Mouse (Mus musculus) A20 (cell line): ENCODE data around the gene Pms2.

Experiments used
- DNase-seq: peaks from one replicate; pipeline ENCODE4 v3.0.0-alpha.2; 2011; ENCODE audit warnings: low read depth, low spot score

Pms2 gene

DNA sequence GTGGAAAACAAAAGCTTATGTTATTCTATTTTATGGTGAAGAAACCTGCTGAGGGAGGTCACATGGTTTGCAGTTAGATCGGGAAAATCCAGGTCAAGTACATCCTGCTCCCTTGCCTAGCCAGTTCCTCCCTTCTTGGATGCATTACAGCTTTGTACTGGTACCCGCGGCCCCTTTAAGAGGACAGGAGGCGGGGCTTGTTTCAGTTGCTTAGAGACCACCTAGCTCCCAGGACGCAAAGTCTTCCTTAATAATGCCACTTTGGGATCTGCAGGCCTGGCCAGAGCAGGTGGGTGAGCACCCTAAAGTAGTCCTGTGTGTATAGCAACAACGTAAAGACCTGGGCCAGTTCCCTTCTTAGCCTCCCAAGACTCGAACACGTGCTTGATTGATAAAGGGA lies 23.1 kb downstream of the Pms2 start, which contains the start of gene Rsph10b:
Rsph10b (plus strand) TSS at position 205 of the 400 bp plus-strand sequence.
- DNase-seq, result no peak

DNA sequence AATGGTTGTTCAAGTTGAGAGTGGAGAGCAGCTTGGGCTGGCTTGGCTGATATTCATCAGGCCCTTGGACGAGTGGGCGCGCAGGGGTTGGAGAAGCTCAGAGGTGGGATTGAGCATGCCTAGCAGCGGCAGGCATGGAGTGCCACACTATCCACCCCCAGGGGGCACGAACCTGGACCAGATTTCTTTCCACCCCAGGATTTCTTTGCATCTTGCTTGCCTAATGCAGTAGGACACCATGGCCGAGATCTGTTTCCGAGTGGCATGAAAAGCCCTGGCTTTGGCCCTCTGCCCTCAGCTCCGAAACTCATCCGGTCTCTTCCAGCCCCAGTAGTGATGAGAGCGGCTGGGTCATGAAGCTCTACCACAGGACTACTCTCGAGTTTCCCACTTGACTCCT lies 23.6 kb downstream of the Pms2 start:
- DNase-seq, result no peak

GRCm38 (mm10) chr5:143933875-143934274 lies 24.1 kb downstream of the Pms2 start:
- peak; percentile 13 for DNase-seq

DNA sequence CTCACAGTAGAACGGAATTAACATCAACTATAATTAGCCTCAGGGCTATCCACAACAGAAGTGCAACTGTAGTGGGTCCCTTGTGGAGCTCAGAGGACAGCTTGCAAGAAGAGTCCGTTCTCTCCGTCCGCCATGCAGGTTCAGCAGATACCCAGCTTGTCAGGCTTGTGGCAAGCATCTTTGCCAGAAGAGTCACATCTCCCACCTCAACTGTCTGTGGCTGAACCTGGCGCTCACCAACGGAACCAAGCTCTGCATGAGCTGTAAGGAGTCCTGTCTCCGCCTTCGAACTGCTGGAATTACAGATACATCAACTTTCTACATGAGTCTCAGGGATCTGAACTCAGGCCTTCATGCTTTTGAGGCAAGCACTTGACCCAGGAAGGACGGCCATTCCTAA lies 26.4 kb downstream of the Pms2 start:
- no peak for DNase-seq

DNA sequence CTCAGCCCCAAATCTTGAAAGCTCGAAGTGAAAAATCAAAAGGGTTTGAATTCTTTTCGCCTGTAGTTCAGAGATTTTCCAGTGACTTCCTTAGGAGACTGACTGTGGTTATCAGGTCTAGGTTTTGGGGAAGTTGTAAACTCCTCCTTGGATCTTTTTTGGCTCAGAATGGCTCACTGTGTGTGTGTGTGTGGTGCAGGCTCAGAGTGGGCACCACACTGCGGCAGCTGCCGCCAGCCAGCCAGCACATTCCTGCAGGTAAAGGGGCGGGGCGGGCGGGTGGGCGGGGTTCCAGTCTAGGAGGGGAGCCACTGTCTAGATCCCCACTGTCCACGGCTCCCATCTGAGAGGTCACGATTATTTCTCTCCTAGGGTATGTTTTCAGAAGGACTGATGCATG lies 31.8 kb downstream of the Pms2 start:
- no peak for DNase-seq

GRCm38 (mm10) chr5:143943231-143944125 lies 33.7 kb downstream of the Pms2 start:
- DNase-seq, result no peak

GRCm38 (mm10) chr5:143948361-143948760 lies 38.6 kb downstream of the Pms2 start:
- no peak for DNase-seq

DNA sequence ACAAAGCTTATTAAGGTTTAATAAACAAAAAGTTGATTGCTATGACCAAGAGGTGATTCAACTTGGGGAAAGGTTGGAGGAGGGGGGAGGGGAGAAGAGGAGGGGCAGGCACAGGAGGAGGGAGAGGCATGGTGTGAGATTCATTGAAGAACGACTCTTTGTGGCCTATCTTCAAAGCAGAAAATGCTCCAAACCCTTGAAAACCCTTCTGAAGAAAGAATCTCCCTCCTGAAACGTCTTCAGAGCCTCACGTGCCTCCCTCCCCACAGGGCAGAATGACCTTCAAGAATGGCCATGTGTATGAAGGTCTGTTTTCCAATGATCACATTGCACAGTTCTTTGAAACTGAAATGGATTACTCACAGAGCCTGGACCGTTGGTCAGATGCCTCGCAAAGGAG lies 40.3 kb downstream of the Pms2 start:
- no peak for DNase-seq

- no peak for DNase-seq
Observed at GRCm38 (mm10) chr5:143957101-143957500, 47.3 kb downstream of the Pms2 start.

DNA sequence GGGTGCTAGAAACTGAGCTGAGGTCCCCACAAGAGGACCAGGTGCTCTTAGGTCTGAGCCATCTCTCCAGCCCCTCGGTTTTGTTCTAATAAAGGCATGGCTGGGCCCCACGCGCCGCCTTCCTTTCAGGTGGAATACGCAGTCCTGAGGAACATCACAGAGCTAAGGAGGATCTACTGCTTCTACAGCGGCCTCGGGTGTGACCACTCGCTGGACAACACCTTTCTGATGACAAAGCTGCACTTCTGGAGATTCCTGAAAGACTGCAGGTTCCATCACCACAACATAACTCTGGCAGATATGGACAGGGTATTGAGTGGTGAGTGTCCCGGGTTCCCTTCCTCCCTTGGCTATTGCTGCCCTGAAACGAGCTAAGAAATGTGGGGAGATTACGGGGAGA lies 49.8 kb downstream of the Pms2 start:
- no peak for DNase-seq

DNA sequence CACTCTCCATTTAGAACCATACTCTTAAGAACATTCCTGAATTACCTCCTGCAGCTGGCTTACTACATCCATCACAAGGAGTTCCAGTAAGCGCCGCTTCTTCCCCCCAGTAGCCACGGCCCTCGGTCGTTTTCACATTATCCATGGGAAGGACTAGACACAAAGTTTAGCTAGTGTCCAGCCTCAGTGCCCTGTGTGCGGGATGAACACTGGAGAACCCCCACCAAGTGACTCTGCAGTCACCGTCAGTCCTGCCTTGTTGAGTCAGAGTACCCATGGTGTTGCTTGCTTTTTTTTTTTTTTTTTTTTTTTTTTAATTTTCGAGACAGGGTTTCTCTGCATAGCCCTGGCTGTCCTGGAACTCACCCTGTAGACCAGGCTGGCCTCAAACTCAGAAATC lies 51.4 kb downstream of the Pms2 start:
- no peak for DNase-seq

- no peak for DNase-seq
Observed at GRCm38 (mm10) chr5:143965586-143966345, 56.0 kb downstream of the Pms2 start.

DNA sequence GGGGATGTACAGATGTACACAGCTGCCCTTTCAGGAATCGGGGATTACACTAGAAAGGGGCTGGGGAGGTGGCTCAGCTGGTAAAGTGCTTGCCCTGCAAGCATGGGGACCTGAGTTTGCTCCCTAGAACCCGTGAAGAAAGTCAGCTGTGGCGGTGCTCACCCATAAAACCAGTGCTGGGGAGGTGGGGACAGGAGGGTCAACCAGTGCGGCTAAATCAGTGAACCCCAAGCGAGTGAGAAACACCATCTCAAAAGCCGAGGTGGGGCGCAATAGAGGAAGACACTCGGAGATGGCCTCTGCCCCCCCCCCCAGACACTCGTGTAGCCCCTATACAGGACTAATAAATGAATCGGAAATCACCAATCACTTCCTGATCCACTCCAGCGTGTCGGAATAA lies 56.9 kb downstream of the Pms2 start:
- no peak for DNase-seq

- no peak for DNase-seq
Observed at GRCm38 (mm10) chr5:143972628-143973027, 62.9 kb downstream of the Pms2 start.

GRCm38 (mm10) chr5:143974931-143975630 lies 65.3 kb downstream of the Pms2 start:
- DNase-seq, result peak; percentile 71

DNA sequence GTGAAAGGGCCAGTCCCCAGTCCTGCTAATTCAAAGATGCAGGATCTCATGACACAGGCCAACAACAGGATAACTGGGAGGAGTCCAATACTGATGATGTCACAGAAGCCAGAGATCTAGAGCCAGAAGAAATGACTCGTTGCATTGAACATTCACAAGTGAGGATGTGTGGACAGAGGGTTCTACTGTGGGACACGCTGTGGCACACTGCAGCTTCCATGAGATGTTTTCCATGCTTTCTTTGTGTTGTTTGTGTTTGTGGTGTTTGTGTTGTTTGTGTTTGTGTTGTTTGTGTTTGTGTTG lies 65.8 kb downstream of the Pms2 start:
- no peak for DNase-seq

- no peak for DNase-seq
Observed at GRCm38 (mm10) chr5:143976232-143976631, 66.5 kb downstream of the Pms2 start.

DNA sequence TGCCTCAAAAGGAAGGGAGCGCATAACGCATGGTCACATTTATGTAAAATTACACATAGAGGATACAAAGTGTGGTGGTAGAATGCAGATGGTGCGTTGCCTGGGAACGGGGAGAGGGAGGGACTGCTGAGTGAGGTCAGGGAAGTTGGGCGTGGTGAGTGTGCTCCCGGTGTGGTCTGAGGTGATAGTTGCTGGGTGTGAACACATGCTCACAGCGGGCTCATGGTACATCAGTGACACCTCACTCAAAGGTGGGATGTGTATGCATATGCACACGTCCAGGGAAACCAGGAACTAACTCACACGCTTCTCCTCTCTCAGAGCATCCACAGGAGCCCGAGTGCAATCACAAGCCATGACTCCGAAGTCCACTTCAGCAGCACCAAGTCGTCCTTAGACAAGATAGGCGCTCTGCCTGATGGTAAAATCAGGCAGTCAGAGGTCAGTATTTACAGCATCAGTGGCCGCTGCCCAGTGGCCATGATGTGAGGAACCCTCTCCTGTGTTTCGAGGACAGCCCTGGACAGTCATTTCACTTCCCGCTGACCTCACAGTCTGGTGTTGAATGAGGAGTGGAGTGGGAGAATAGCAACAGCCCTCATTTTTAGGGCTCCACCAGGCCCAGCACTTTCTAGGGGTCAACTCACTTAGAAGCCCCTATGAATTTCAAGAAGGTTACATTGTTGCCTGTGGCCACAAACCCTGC lies 67.1 kb downstream of the Pms2 start:
- no peak for DNase-seq

DNA sequence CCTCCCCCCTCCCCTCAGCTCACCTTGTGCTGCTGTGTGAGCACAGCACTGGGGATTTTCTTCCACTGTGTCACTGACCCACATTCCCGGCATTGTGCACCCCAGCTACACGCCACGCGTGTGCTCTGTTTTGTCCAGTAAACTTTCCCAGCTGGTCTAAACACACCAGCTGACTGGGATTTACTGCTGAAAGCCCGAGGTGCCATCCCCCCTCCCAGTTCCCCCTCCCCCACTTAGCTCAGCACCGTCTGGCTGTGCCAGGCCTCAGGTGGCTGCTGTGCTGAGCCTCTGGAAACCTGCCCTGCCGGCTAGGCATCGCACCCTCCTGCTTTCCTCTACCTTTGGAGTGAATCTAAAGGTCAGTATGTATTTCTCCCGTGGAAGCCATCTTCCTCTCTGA lies 71.1 kb downstream of the Pms2 start:
- no peak for DNase-seq

DNA sequence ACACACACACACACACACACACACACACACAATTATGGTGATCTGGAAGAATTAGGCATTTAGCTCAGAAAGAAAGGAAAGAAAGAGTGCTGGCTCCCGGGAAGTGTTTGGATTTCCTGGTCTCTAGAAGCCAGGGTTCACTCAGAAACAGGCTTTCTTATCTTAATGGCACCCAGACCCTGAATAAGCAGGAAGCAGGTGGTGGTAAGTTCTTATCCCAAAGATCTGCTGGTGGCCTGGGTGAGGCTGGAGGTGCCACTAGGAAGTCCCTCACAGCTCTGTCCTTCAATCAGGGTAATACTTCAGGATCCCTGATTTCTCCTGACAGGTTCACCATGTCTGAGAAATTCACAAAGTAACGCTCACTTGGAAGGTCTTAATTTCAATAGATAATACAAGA lies 72.6 kb downstream of the Pms2 start:
- no peak for DNase-seq
